Mouse (Mus musculus): Measurements from ENCODE around the gene Ticam1.

GRCm38 (mm10) chr17:56287830-56288229 lies 11.2 kb upstream of the Ticam1 start:
- TF ChIP-seq GATA1 (IDR thresholded peaks at IDR 0.05; ENCODE audit: low read length), result no peak
- TF ChIP-seq TAL1 (IDR thresholded peaks at IDR 0.05; ENCODE audit: low read length), result no peak
